Mouse (Mus musculus) MEL (cell line): ENCODE data around the gene Uggt1. TPM values are rescaled to one million over a fixed set of nuclear protein-coding genes. Genes with fewer than 3 reads are reported as not detected.
A peak's percentile ranks its signal among the peaks of the same experiment; 100 is the strongest.

Source experiments
- DNase-seq: peaks from one replicate; pipeline ENCODE4 v3.0.0; 2011; ENCODE audit warnings: low read depth, low spot score
- H3K27ac ChIP-seq: 2 replicates; pipeline ENCODE4 v1.5.1; 2012; ENCODE audit warnings: low read depth, mild to moderate bottlenecking, control low read depth, low read length, moderate library complexity; ENCODE audit not compliant: control insufficient read depth
- H3K27me3 ChIP-seq, 2 experiments: fragments of 150-350 bp in 1 of 2; sonication (generic) in 1 of 2; 2 replicates each; pipeline ENCODE4 v1.6.1; 2012; ENCODE audit warnings: low read length in 2 of 2, mild to moderate bottlenecking in 2 of 2, improper control_type of control experiment in 1 of 2, moderate library complexity in 1 of 2; ENCODE audit not compliant: insufficient read depth in 2 of 2, control insufficient read depth in 1 of 2
- H3K36me3 ChIP-seq, 2 experiments: 2 replicates each; pipeline ENCODE4 v1.6.1; 2012 to 2014; ENCODE audit warnings: low read length in 2 of 2, improper control_type of control experiment in 1 of 2, inconsistent platforms in 1 of 2, mild to moderate bottlenecking in 1 of 2; ENCODE audit not compliant: insufficient read depth in 2 of 2, control insufficient read depth in 1 of 2
- H3K4me1 ChIP-seq, 2 experiments: fragments of 150-350 bp in 1 of 2; sonication (generic) in 1 of 2; 2 replicates each; pipeline ENCODE4 v1.6.1; 2012; ENCODE audit warnings: low read length in 2 of 2, improper control_type of control experiment in 1 of 2, mild to moderate bottlenecking in 1 of 2; ENCODE audit not compliant: insufficient read depth in 2 of 2, control insufficient read depth in 1 of 2
- H3K4me3 ChIP-seq, 2 experiments: fragments of 150-350 bp in 1 of 2; sonication (generic) in 1 of 2; 2 replicates each; pipeline ENCODE4 v1.5.1; 2012; ENCODE audit warnings: low read depth in 2 of 2, low read length in 2 of 2, mild to moderate bottlenecking in 2 of 2, moderate library complexity in 2 of 2, control low read depth in 1 of 2, improper control_type of control experiment in 1 of 2; ENCODE audit not compliant: control insufficient read depth in 1 of 2, insufficient read depth in 1 of 2
- H3K79me2 ChIP-seq: 2 replicates; pipeline ENCODE4 v1.6.1; 2012; ENCODE audit warnings: mild to moderate bottlenecking, low read length, moderate library complexity; ENCODE audit not compliant: control insufficient read depth, poor library complexity, insufficient read depth
- H3K9ac ChIP-seq: 2 replicates; pipeline ENCODE4 v1.6.1; 2012; ENCODE audit warnings: low read depth, mild to moderate bottlenecking, control low read depth, low read length, moderate library complexity; ENCODE audit not compliant: control insufficient read depth, poor library complexity, severe bottlenecking
- H3K9me3 ChIP-seq: fragments of 150-350 bp; sonication (generic); replicated peaks from 2 replicates; pipeline ENCODE4 v1.6.1; 2012; ENCODE audit warnings: mild to moderate bottlenecking, low read length, improper control_type of control experiment, moderate library complexity; ENCODE audit not compliant: insufficient read depth
- CHD2 ChIP-seq: IDR thresholded peaks from 2 replicates; pipeline ENCODE4 v1.6.1; 2011; ENCODE audit warnings: low read length, improper control_type of control experiment
- CTCF ChIP-seq, 3 experiments: IDR thresholded peaks in 2 of 3; conservative IDR thresholded peaks in 1 of 3; 2 replicates each; pipeline ENCODE4 v1.5.1; 2011 to 2012; ENCODE audit warnings: low read length in 3 of 3, low read depth in 2 of 3, mild to moderate bottlenecking in 2 of 3, improper control_type of control experiment in 1 of 3, inconsistent platforms in 1 of 3, mixed read lengths in 1 of 3, moderate library complexity in 1 of 3; ENCODE audit not compliant: control insufficient read depth in 1 of 3, insufficient read depth in 1 of 3, poor library complexity in 1 of 3, severe bottlenecking in 1 of 3
- ETS1 ChIP-seq: IDR thresholded peaks from 2 replicates; pipeline ENCODE4 v1.6.1; 2012; ENCODE audit warnings: low read depth, mild to moderate bottlenecking, inconsistent platforms, low read length, improper control_type of control experiment, moderate library complexity
- GABPA ChIP-seq: IDR thresholded peaks from 2 replicates; pipeline ENCODE4 v1.6.1; 2012; ENCODE audit warnings: low read depth, mild to moderate bottlenecking, inconsistent platforms, low read length, improper control_type of control experiment, moderate library complexity
- KAT2A ChIP-seq: conservative IDR thresholded peaks from 2 replicates; pipeline ENCODE4 v1.6.1; 2012; ENCODE audit warnings: low read depth, low read length, improper control_type of control experiment, inconsistent platforms
- MAFK ChIP-seq: IDR thresholded peaks from 2 replicates; pipeline ENCODE4 v1.6.1; 2011; ENCODE audit warnings: low read depth, mild to moderate bottlenecking, low read length, improper control_type of control experiment, borderline replicate concordance
- MAX ChIP-seq: IDR thresholded peaks from 2 replicates; pipeline ENCODE4 v1.6.1; 2011; ENCODE audit warnings: low read length, improper control_type of control experiment
- MAZ ChIP-seq: IDR thresholded peaks from 2 replicates; pipeline ENCODE4 v1.6.1; 2012; ENCODE audit warnings: low read depth, mild to moderate bottlenecking, inconsistent platforms, low read length, improper control_type of control experiment
- MEF2A ChIP-seq: IDR thresholded peaks from 2 replicates; pipeline ENCODE4 v1.6.1; 2014; ENCODE audit warnings: low read depth, mild to moderate bottlenecking, inconsistent platforms, low read length, improper control_type of control experiment; ENCODE audit not compliant: poor library complexity, insufficient replicate concordance, severe bottlenecking; ENCODE audit errors: extremely low read depth
- MYB ChIP-seq: IDR thresholded peaks from 2 replicates; pipeline ENCODE4 v1.6.1; 2011; ENCODE audit warnings: mild to moderate bottlenecking, low read depth, low read length, improper control_type of control experiment
- MYC ChIP-seq: IDR thresholded peaks from 2 replicates; pipeline ENCODE4 v1.6.1; 2011; ENCODE audit warnings: low read depth, mild to moderate bottlenecking, low read length, improper control_type of control experiment, moderate library complexity
- POLR2A ChIP-seq, 2 experiments: IDR thresholded peaks; 2 replicates each; pipeline ENCODE4 v1.6.1; 2011 to 2012; ENCODE audit warnings: low read length in 2 of 2, mild to moderate bottlenecking in 2 of 2, control low read depth in 1 of 2, improper control_type of control experiment in 1 of 2, low read depth in 1 of 2, moderate library complexity in 1 of 2; ENCODE audit not compliant: control insufficient read depth in 1 of 2, insufficient read depth in 1 of 2, poor library complexity in 1 of 2
- POLR2AphosphoS5 ChIP-seq: IDR thresholded peaks from 2 replicates; pipeline ENCODE4 v1.6.1; 2012; ENCODE audit warnings: low read depth, borderline replicate concordance, mild to moderate bottlenecking, inconsistent platforms, low read length, moderate library complexity, mixed read lengths
- RAD21 ChIP-seq: IDR thresholded peaks from 2 replicates; pipeline ENCODE4 v1.6.1; 2011; ENCODE audit warnings: mild to moderate bottlenecking, low read depth, low read length, improper control_type of control experiment
- RCOR1 ChIP-seq: IDR thresholded peaks from 2 replicates; pipeline ENCODE4 v1.6.1; 2012; ENCODE audit warnings: low read depth, mild to moderate bottlenecking, inconsistent platforms, low read length, improper control_type of control experiment
- SIN3A ChIP-seq: IDR thresholded peaks from 2 replicates; pipeline ENCODE4 v1.6.1; 2012; ENCODE audit warnings: low read length, improper control_type of control experiment, inconsistent platforms
- UBTF ChIP-seq: IDR thresholded peaks from 2 replicates; pipeline ENCODE4 v1.6.1; 2012; ENCODE audit warnings: low read depth, mild to moderate bottlenecking, inconsistent platforms, low read length, improper control_type of control experiment, moderate library complexity, borderline replicate concordance; ENCODE audit not compliant: insufficient read depth
- USF1 ChIP-seq: IDR thresholded peaks from 2 replicates; pipeline ENCODE4 v1.6.1; 2014; ENCODE audit warnings: low read depth, mild to moderate bottlenecking, inconsistent platforms, low read length, improper control_type of control experiment, moderate library complexity
- ZC3H11A ChIP-seq: IDR thresholded peaks from 2 replicates; pipeline ENCODE4 v1.6.1; 2012; ENCODE audit warnings: low read depth, mild to moderate bottlenecking, inconsistent platforms, low read length, improper control_type of control experiment
- ZKSCAN1 ChIP-seq: IDR thresholded peaks from 2 replicates; pipeline ENCODE4 v1.6.1; 2012; ENCODE audit warnings: low read depth, mild to moderate bottlenecking, inconsistent platforms, low read length, improper control_type of control experiment, moderate library complexity
- ZMIZ1 ChIP-seq: IDR thresholded peaks from 2 replicates; pipeline ENCODE4 v1.6.1; 2012; ENCODE audit warnings: low read depth, mild to moderate bottlenecking, inconsistent platforms, low read length, improper control_type of control experiment, moderate library complexity
- ZNF384 ChIP-seq: IDR thresholded peaks from 2 replicates; pipeline ENCODE4 v1.6.1; 2012; ENCODE audit warnings: low read depth, mild to moderate bottlenecking, inconsistent platforms, low read length, improper control_type of control experiment
- polyA plus RNA-seq, 2 experiments: library from polyadenylated mRNA; stranded (reverse) in 1 of 2; unstranded in 1 of 2; fragments of >175 nt in 1 of 2; fragments of >200 nt in 1 of 2; gene quantifications; 2 replicates each; pipeline versions ENCODE4 v1.2.1 to v1.2.4; 2012; ENCODE audit warnings: low replicate concordance in 2 of 2, low read depth in 1 of 2; ENCODE audit not compliant: insufficient read length in 2 of 2, insufficient read depth in 1 of 2, missing spikeins in 1 of 2
- total RNA-seq: library from RNA; depleted of rRNA; stranded (reverse); fragments of 300-350 nt; gene quantifications from 2 replicates; pipeline ENCODE4 v1.2.3, GENCODE M21; 2012

The Uggt1 gene
- total and polyA plus RNA-seq, 3 experiments, result 33.8 to 98.3 (median 47.9) TPM

- Histone ChIP-seq H3K27ac (no peak overlapping the region), H3K4me1 (peaks cover 0 to 6% of the 10 kb centered on the region in 2 experiments; a peak in 2 of 4 replicates), H3K36me3 (peaks cover 0 to 13% of the 10 kb centered on the region in 2 experiments; a peak in 2 of 4 replicates), H3K9ac (no peak overlapping the region), H3K4me3 (no peak overlapping the region), H3K27me3 (peaks cover 0 to 2% of the 10 kb centered on the region in 2 experiments; a peak in 2 of 4 replicates), H3K79me2 (peaks cover 23% of the 10 kb centered on the region), H3K9me3 (no peaks in the 10 kb centered on the region)
- TF ChIP-seq ZMIZ1, result no peak
- TF ChIP-seq RCOR1, result no peak
- TF ChIP-seq ZC3H11A, result no peak
- TF ChIP-seq SIN3A, result no peak
- no peak for TF ChIP-seq MAX
- no peak for TF ChIP-seq UBTF
- TF ChIP-seq MAFK, result no peak
- no peak for TF ChIP-seq MYB
- no peak for TF ChIP-seq RAD21
- TF ChIP-seq CHD2, result no peak
- TF ChIP-seq ZNF384, result no peak
- no peak for TF ChIP-seq POLR2A (IDR thresholded peaks at IDR 0.05; ENCODE audit: control insufficient read depth in 1 of 2, insufficient read depth in 1 of 2, low read depth in 1 of 2, low read length in 2 of 2, poor library complexity in 1 of 2)
- TF ChIP-seq MEF2A, result no peak
- no peak for TF ChIP-seq MAZ
- no peak for TF ChIP-seq KAT2A
- no peak for TF ChIP-seq ZKSCAN1
- TF ChIP-seq ETS1, result no peak
- TF ChIP-seq USF1, result no peak
- TF ChIP-seq POLR2AphosphoS5, result no peak
- no peak for TF ChIP-seq MYC
- no peak for DNase-seq
These were observed 2.2 kb upstream of the Uggt1 start for GRCm38 (mm10) chr1:36246688-36247087.

- DNase-seq, result no peak
- H3K79me2 ChIP-seq, result peaks cover 40% of the 10 kb centered on the region
- H3K27ac ChIP-seq, result no peak overlapping the region
- H3K27me3 ChIP-seq, result no peaks in the 10 kb centered on the region; a peak in 2 of 4 replicates
- peak overlapping the region in 1 of 2 experiments; percentile 87; a peak in 2 of 4 replicates for H3K4me3 ChIP-seq
- no peak for TF ChIP-seq CTCF (IDR thresholded peaks at IDR 0.05 in 2 of 3, conservative IDR thresholded peaks at IDR 0.05 in 1 of 3; ENCODE audit: control insufficient read depth in 1 of 3, insufficient read depth in 1 of 3, low read depth in 2 of 3, low read length in 3 of 3, poor library complexity in 1 of 3, severe bottlenecking in 1 of 3)
- TF ChIP-seq MEF2A, result no peak
- no peak for TF ChIP-seq MYC
- no peak for TF ChIP-seq GABPA
- H3K36me3 ChIP-seq, result peaks cover 0 to 13% of the 10 kb centered on the region in 2 experiments; a peak in 2 of 4 replicates
- peaks cover 0 to 6% of the 10 kb centered on the region in 2 experiments; a peak in 2 of 4 replicates for H3K4me1 ChIP-seq
- H3K9ac ChIP-seq, result no peak overlapping the region
- no peaks in the 10 kb centered on the region for H3K9me3 ChIP-seq
These were observed 302 bp upstream of the Uggt1 start for GRCm38 (mm10) chr1:36244828-36245215.
